Mouse (Mus musculus): ENCODE results near the gene Pla2g10. TPM values are rescaled to one million over a fixed set of nuclear protein-coding genes. Genes with fewer than 3 reads are reported as not detected.

Pla2g10 gene
- total RNA-seq, 2 experiments from 2014 or later, result not detected

Other genes starting within 250 kb of the Pla2g10 start
- gene Parn, start 62.8 kb downstream of the Pla2g10 start, total RNA-seq (2015), result 18.8 TPM in 2 replicates
- 45.0 and 69.4 TPM in 2 replicates for gene Parn, start 62.8 kb downstream of the Pla2g10 start, total RNA-seq (2017)
- gene Bfar, start 59.1 kb downstream of the Pla2g10 start, total RNA-seq (2015), result 48.0 and 53.0 TPM in 2 replicates
- 57.4 and 67.3 TPM in 2 replicates for gene Bfar, start 59.1 kb downstream of the Pla2g10 start, total RNA-seq (2017)
- gene 3110001I22Rik, start 59.1 kb downstream of the Pla2g10 start, total RNA-seq (2015), result 12.4 and 15.9 TPM in 2 replicates
- gene 3110001I22Rik, start 59.1 kb downstream of the Pla2g10 start, total RNA-seq (2017), result 12.6 and 21.0 TPM in 2 replicates
- gene Rrn3, start 49.7 kb upstream of the Pla2g10 start, total RNA-seq (2015), result 28.7 and 34.7 TPM in 2 replicates
- gene Rrn3, start 49.7 kb upstream of the Pla2g10 start, total RNA-seq (2017), result 45.2 and 49.6 TPM in 2 replicates
- 97.9 and 123 TPM in 2 replicates for gene Ntan1, start 87.9 kb upstream of the Pla2g10 start, total RNA-seq (2015)
- gene Ntan1, start 87.9 kb upstream of the Pla2g10 start, total RNA-seq (2017), result 65.7 and 68.2 TPM in 2 replicates
- 52.7 and 57.8 TPM in 2 replicates for gene Pdxdc1, start 172.1 kb upstream of the Pla2g10 start, total RNA-seq (2015)
- 58.0 and 87.0 TPM in 2 replicates for gene Pdxdc1, start 172.1 kb upstream of the Pla2g10 start, total RNA-seq (2017)
- gene Mpv17l, start 172.2 kb upstream of the Pla2g10 start, total RNA-seq (2015), result 0.32 and 1.7 TPM in 2 replicates
- 0.33 and 2.0 TPM in 2 replicates for gene Mpv17l, start 172.2 kb upstream of the Pla2g10 start, total RNA-seq (2017)